Comparison of ENCODE assay signal across 21 mouse cellular contexts in genomic region chr1:118765525-118765924, GRCm38 (mm10).
DNase-seq lines count a peak whose midpoint lies in the region; ATAC-seq lines count a peak whose summit lies in the region.
"Had no signal": no experiment of that assay in that cellular context is flagged by ENCODE, and none has a peak within 500 bp of the region (broad histone marks: within the 10 kb centered on the region; RNA-seq: fewer than 3 reads in every experiment).

No protein-coding gene starts in this region.

- no peak overlapping the region for H3K9ac ChIP-seq in heart, embryonic 15.5 days
- no peak overlapping the region for H3K9ac ChIP-seq in heart, embryonic 12.5 days
- H3K9ac ChIP-seq in kidney, embryonic 14.5 days (ENCODE audit: low read depth, low read length), result no peak overlapping the region
- H3K9ac ChIP-seq: forebrain, embryonic 15.5 days had no signal

- ATAC-seq in heart, embryonic 15.5 days (replicated peaks; ENCODE audit: insufficient number of reproducible peaks, insufficient read depth, low FRiP score, low read depth), result 0 out of 2 replicates have a peak, but pooled peaks have one; percentile 38
- ATAC-seq in heart, embryonic 12.5 days (ENCODE audit: insufficient number of reproducible peaks, low FRiP score), result no peak
- no peak for ATAC-seq in kidney, embryonic 14.5 days (ENCODE audit: low FRiP score, low TSS enrichment)
- ATAC-seq: forebrain, embryonic 15.5 days; inflammation-experienced regulatory T-cells, adult 6 months had no signal

- H3K4me3 ChIP-seq in heart, embryonic 15.5 days, result no peak overlapping the region
- H3K4me3 ChIP-seq in heart, embryonic 12.5 days, result no peak overlapping the region
- H3K4me3 ChIP-seq in kidney, embryonic 14.5 days (ENCODE audit: low read length), result no peak overlapping the region
- H3K4me3 ChIP-seq: erythroblast, embryonic 14.5 days; forebrain, embryonic 15.5 days; hindbrain, embryonic 10.5 days; midbrain, embryonic 10.5 days had no signal

- H3K4me1 ChIP-seq in heart, embryonic 15.5 days (replicated peaks), result 0 out of 2 replicates have a peak, but pooled peaks cover 15% of the 10 kb centered on the region
- H3K4me1 ChIP-seq in heart, embryonic 12.5 days (replicated peaks), result peaks cover 14% of the 10 kb centered on the region; the same call in 1 of the 2 replicates
- H3K4me1 ChIP-seq in kidney, embryonic 14.5 days (ENCODE audit: control insufficient read depth, insufficient read depth, low read length), result no peaks in the 10 kb centered on the region
- H3K4me1 ChIP-seq: forebrain, embryonic 15.5 days had no signal

- DNase-seq in adrenal gland, postnatal 36 days, result peak; percentile 14 to 20
- no peak for DNase-seq in adrenal gland, adult 8-10 months
- peak; percentile 44 for DNase-seq in kidney, adult 18-20 months
- peak; percentile 50 for DNase-seq in kidney, postnatal 14 days
- no peak for DNase-seq in urinary bladder, postnatal 10 days (ENCODE audit: low spot score)
- DNase-seq: adrenal gland, adult 2 months; cerebellum, adult 8-10 months; layer of hippocampus, postnatal 36 days; lung, adult 18-20 months; lung, postnatal 4 days; retina, postnatal 1 day; right cerebral cortex, postnatal 4 days; thymus, postnatal 14 days had no signal

- no peak overlapping the region for H3K27ac ChIP-seq in heart, embryonic 15.5 days
- H3K27ac ChIP-seq in heart, embryonic 12.5 days (ENCODE audit: poor library complexity, severe bottlenecking), result no peak overlapping the region
- H3K27ac ChIP-seq in kidney, embryonic 14.5 days (ENCODE audit: low read depth, low read length), result no peak overlapping the region
- H3K27ac ChIP-seq: forebrain, embryonic 15.5 days; hindbrain, embryonic 10.5 days; midbrain, embryonic 10.5 days had no signal

- WGBS in heart, embryonic 15.5 days, result 45% methylated on average over 9 of the region's 9 CpGs
- 59% methylated on average over 9 of the region's 9 CpGs for WGBS in heart, embryonic 12.5 days
- WGBS in kidney, embryonic 14.5 days, result 63% methylated on average over 9 of the region's 9 CpGs

- no peaks in the 10 kb centered on the region for H3K9me3 ChIP-seq in heart, embryonic 15.5 days (replicated peaks)
- H3K9me3 ChIP-seq in heart, embryonic 12.5 days (replicated peaks), result no peaks in the 10 kb centered on the region
- no peaks in the 10 kb centered on the region for H3K9me3 ChIP-seq in kidney, embryonic 14.5 days (ENCODE audit: control insufficient read depth, low read length)
- H3K9me3 ChIP-seq: forebrain, embryonic 15.5 days; hindbrain, embryonic 10.5 days; midbrain, embryonic 10.5 days had no signal

- H3K4me2 ChIP-seq in heart, embryonic 15.5 days, result no peak overlapping the region
- no peak overlapping the region for H3K4me2 ChIP-seq in heart, embryonic 12.5 days
- no peak overlapping the region for H3K4me2 ChIP-seq in kidney, embryonic 14.5 days (replicated peaks; ENCODE audit: low read depth, low read length)
- H3K4me2 ChIP-seq: forebrain, embryonic 15.5 days had no signal

- H3K27me3 ChIP-seq in heart, embryonic 15.5 days, result 0 out of 2 replicates have a peak, but pooled peaks cover 8% of the 10 kb centered on the region
- H3K27me3 ChIP-seq in heart, embryonic 12.5 days (replicated peaks), result no peaks in the 10 kb centered on the region
- H3K27me3 ChIP-seq in kidney, embryonic 14.5 days (ENCODE audit: control insufficient read depth, insufficient read depth, low read length), result no peaks in the 10 kb centered on the region
- H3K27me3 ChIP-seq: forebrain, embryonic 15.5 days had no signal

- no peaks in the 10 kb centered on the region for H3K36me3 ChIP-seq in heart, embryonic 15.5 days
- H3K36me3 ChIP-seq in heart, embryonic 12.5 days, result no peaks in the 10 kb centered on the region
- H3K36me3 ChIP-seq in kidney, embryonic 14.5 days (ENCODE audit: control insufficient read depth, insufficient read depth, low read length), result no peaks in the 10 kb centered on the region
- H3K36me3 ChIP-seq: forebrain, embryonic 15.5 days; hindbrain, embryonic 10.5 days; midbrain, embryonic 10.5 days had no signal

Comparison
In these comparisons a context has a peak if more than half of its experiments do, and no peak if none do; other contexts are left out.
1. DNase-seq: peak in adrenal gland, postnatal 36 days (2 of 2), kidney, adult 18-20 months (single experiment) and kidney, postnatal 14 days (single experiment); none in adrenal gland, adult 8-10 months (single experiment) and urinary bladder, postnatal 10 days (single experiment).